Mouse (Mus musculus): ENCODE data around the gene Arhgap15. TPM values are rescaled to one million over a fixed set of nuclear protein-coding genes. Genes with fewer than 3 reads are reported as not detected.

Arhgap15 gene
- polyA plus RNA-seq, 2 experiments: 2.5 to 5.6 TPM

- WGBS (ENCODE audit: insufficient replicate concordance): 84% methylated on average over 5 of the region's 5 CpGs
- Histone ChIP-seq H3K9me3 (ENCODE audit: control insufficient read depth, low read length) (no peaks in the 10 kb centered on the region), H3K9ac (replicated peaks) (no peak overlapping the region), H3K36me3 (replicated peaks; ENCODE audit: control insufficient read depth, insufficient read depth, low read depth) (no peaks in the 10 kb centered on the region), H3K4me2 (ENCODE audit: low read depth) (no peak overlapping the region), H3K27me3 (ENCODE audit: control insufficient read depth, insufficient read depth, low read length) (no peaks in the 10 kb centered on the region), H3K27ac (no peak overlapping the region), H3K4me1 (replicated peaks; ENCODE audit: control insufficient read depth in 2 of 2, insufficient read depth in 2 of 2, low read length in 1 of 2) (no peaks in the 10 kb centered on the region), H3K4me3 (ENCODE audit: insufficient read depth in 1 of 2, low read depth in 2 of 2, low read length in 2 of 2) (no peak overlapping the region)
- no peak for DNase-seq (ENCODE audit: low read depth in 3 of 3, low spot score in 3 of 3)
- TF ChIP-seq EP300 (IDR thresholded peaks at IDR 0.05; ENCODE audit: low read depth) (no peak), CTCF (IDR thresholded peaks at IDR 0.05; ENCODE audit: low read depth) (no peak)
- ATAC-seq (ENCODE audit: insufficient read depth): no peak
Measured at GRCm38 (mm10) chr2:44142611-44143010, 394.0 kb downstream of the Arhgap15 start.

GRCm38 (mm10) chr2:44146124-44146981 lies 397.7 kb downstream of the Arhgap15 start:
- H3K9ac ChIP-seq (replicated peaks): no peak overlapping the region
- H3K36me3 ChIP-seq (replicated peaks; ENCODE audit: control insufficient read depth, insufficient read depth, low read depth): no peaks in the 10 kb centered on the region
- no peaks in the 10 kb centered on the region for H3K9me3 ChIP-seq (ENCODE audit: control insufficient read depth, low read length)
- ATAC-seq (ENCODE audit: insufficient read depth): no peak
- H3K4me2 ChIP-seq (ENCODE audit: low read depth): no peak overlapping the region
- 0 out of 4 replicates have a peak, but pooled peaks cover 0 to 2% of the 10 kb centered on the region in 2 experiments for H3K4me1 ChIP-seq (replicated peaks; ENCODE audit: control insufficient read depth in 2 of 2, insufficient read depth in 2 of 2, low read length in 1 of 2)
- no peak overlapping the region for H3K27ac ChIP-seq
- no peaks in the 10 kb centered on the region for H3K27me3 ChIP-seq (ENCODE audit: control insufficient read depth, insufficient read depth, low read length)
- WGBS (ENCODE audit: insufficient replicate concordance): 65% methylated on average over 7 of the region's 7 CpGs
- no peak for TF ChIP-seq EP300 (IDR thresholded peaks at IDR 0.05; ENCODE audit: low read depth)
- no peak for TF ChIP-seq CTCF (IDR thresholded peaks at IDR 0.05; ENCODE audit: low read depth)
- no peak overlapping the region for H3K4me3 ChIP-seq (ENCODE audit: insufficient read depth in 1 of 2, low read depth in 2 of 2, low read length in 2 of 2)
- no peak for DNase-seq (ENCODE audit: low read depth in 3 of 3, low spot score in 3 of 3)

GRCm38 (mm10) chr2:44147486-44147885 lies 398.9 kb downstream of the Arhgap15 start:
- Histone ChIP-seq H3K27ac (no peak overlapping the region), H3K4me3 (ENCODE audit: insufficient read depth in 1 of 2, low read depth in 2 of 2, low read length in 2 of 2) (no peak overlapping the region), H3K9ac (replicated peaks) (no peak overlapping the region), H3K9me3 (ENCODE audit: control insufficient read depth, low read length) (no peaks in the 10 kb centered on the region), H3K36me3 (replicated peaks; ENCODE audit: control insufficient read depth, insufficient read depth, low read depth) (no peaks in the 10 kb centered on the region), H3K4me2 (ENCODE audit: low read depth) (no peak overlapping the region), H3K4me1 (replicated peaks; ENCODE audit: control insufficient read depth in 2 of 2, insufficient read depth in 2 of 2, low read length in 1 of 2) (0 out of 4 replicates have a peak, but pooled peaks cover 0 to 2% of the 10 kb centered on the region in 2 experiments), H3K27me3 (ENCODE audit: control insufficient read depth, insufficient read depth, low read length) (no peaks in the 10 kb centered on the region)
- TF ChIP-seq EP300 (IDR thresholded peaks at IDR 0.05; ENCODE audit: low read depth): no peak
- no peak for TF ChIP-seq CTCF (IDR thresholded peaks at IDR 0.05; ENCODE audit: low read depth)
- ATAC-seq (ENCODE audit: insufficient read depth) (no peak), DNase-seq (ENCODE audit: low read depth in 3 of 3, low spot score in 3 of 3) (no peak)
- 51% methylated on average over 5 of the region's 5 CpGs for WGBS (ENCODE audit: insufficient replicate concordance)

GRCm38 (mm10) chr2:44147971-44148370 lies 399.3 kb downstream of the Arhgap15 start:
- no peaks in the 10 kb centered on the region for H3K27me3 ChIP-seq (ENCODE audit: control insufficient read depth, insufficient read depth, low read length)
- no peak for TF ChIP-seq EP300 (IDR thresholded peaks at IDR 0.05; ENCODE audit: low read depth)
- TF ChIP-seq CTCF (IDR thresholded peaks at IDR 0.05; ENCODE audit: low read depth): no peak
- 37% methylated on average over 7 of the region's 7 CpGs for WGBS (ENCODE audit: insufficient replicate concordance)
- no peak overlapping the region for H3K27ac ChIP-seq
- H3K9me3 ChIP-seq (ENCODE audit: control insufficient read depth, low read length): no peaks in the 10 kb centered on the region
- H3K4me3 ChIP-seq (ENCODE audit: insufficient read depth in 1 of 2, low read depth in 2 of 2, low read length in 2 of 2): no peak overlapping the region
- DNase-seq (ENCODE audit: low read depth in 3 of 3, low spot score in 3 of 3) (no peak), ATAC-seq (ENCODE audit: insufficient read depth) (no peak)
- 0 out of 4 replicates have a peak, but pooled peaks cover 0 to 2% of the 10 kb centered on the region in 2 experiments for H3K4me1 ChIP-seq (replicated peaks; ENCODE audit: control insufficient read depth in 2 of 2, insufficient read depth in 2 of 2, low read length in 1 of 2)
- H3K36me3 ChIP-seq (replicated peaks; ENCODE audit: control insufficient read depth, insufficient read depth, low read depth): no peaks in the 10 kb centered on the region
- no peak overlapping the region for H3K4me2 ChIP-seq (ENCODE audit: low read depth)
- H3K9ac ChIP-seq (replicated peaks): no peak overlapping the region

- no peak overlapping the region for H3K27ac ChIP-seq
Measured at GRCm38 (mm10) chr2:44148550-44149100, 400.0 kb downstream of the Arhgap15 start.

More at GRCm38 (mm10) chr2:44148550-44149100, 400.0 kb downstream of the Arhgap15 start:
- no peak overlapping the region for H3K4me3 ChIP-seq (ENCODE audit: insufficient read depth in 1 of 2, low read depth in 2 of 2, low read length in 2 of 2)
- H3K27me3 ChIP-seq (ENCODE audit: control insufficient read depth, insufficient read depth, low read length): no peaks in the 10 kb centered on the region
- H3K4me2 ChIP-seq (ENCODE audit: low read depth): no peak overlapping the region
- H3K9ac ChIP-seq (replicated peaks): no peak overlapping the region
- H3K9me3 ChIP-seq (ENCODE audit: control insufficient read depth, low read length): no peaks in the 10 kb centered on the region
- TF ChIP-seq CTCF (IDR thresholded peaks at IDR 0.05; ENCODE audit: low read depth): no peak
- no peak for TF ChIP-seq EP300 (IDR thresholded peaks at IDR 0.05; ENCODE audit: low read depth)
- no peak for ATAC-seq (ENCODE audit: insufficient read depth)
- no peaks in the 10 kb centered on the region for H3K36me3 ChIP-seq (replicated peaks; ENCODE audit: control insufficient read depth, insufficient read depth, low read depth)
- H3K4me1 ChIP-seq (replicated peaks; ENCODE audit: control insufficient read depth in 2 of 2, insufficient read depth in 2 of 2, low read length in 1 of 2): 0 out of 4 replicates have a peak, but pooled peaks cover 0 to 2% of the 10 kb centered on the region in 2 experiments
- 64% methylated on average over 7 of the region's 7 CpGs for WGBS (ENCODE audit: insufficient replicate concordance)
- no peak for DNase-seq (ENCODE audit: low read depth in 3 of 3, low spot score in 3 of 3)
